Mouse (Mus musculus) testis, adult 2 months (tissue): ENCODE measurements around the gene Rnf180.

Source experiments
- CTCF ChIP-seq: fragments of 200-500 bp; IDR thresholded peaks from 2 replicates; pipeline ENCODE4 v1.5.1; 2012; ENCODE audit warnings: low read depth, mild to moderate bottlenecking, inconsistent platforms, low read length, moderate library complexity; ENCODE audit not compliant: control insufficient read depth, insufficient read depth, insufficient replicate concordance
- POLR2A ChIP-seq: fragments of 200-500 bp; IDR thresholded peaks from 2 replicates; pipeline ENCODE4 v1.6.1; 2012; ENCODE audit warnings: low read depth, mild to moderate bottlenecking, inconsistent platforms, low read length, moderate library complexity; ENCODE audit not compliant: control insufficient read depth

- TF ChIP-seq CTCF (no peak), POLR2A (no peak)
Observed at GRCm38 (mm10) chr13:105089276-105089675, 205.3 kb downstream of the Rnf180 start.
